Mouse (Mus musculus) spleen, postnatal 36 days (tissue): ENCODE measurements around the gene Map6d1.

ENCODE experiments used
- DNase-seq, 2 experiments: peaks; one replicate each; pipeline ENCODE4 v3.0.0; 2022; ENCODE audit warnings: low spot score in 2 of 2, mixed read lengths in 1 of 2

Map6d1 gene

GRCm38 (mm10) chr16:20191161-20191882 lies 49.8 kb downstream of the Map6d1 start:
- DNase-seq, result no peak

GRCm38 (mm10) chr16:20185368-20185767 lies 55.8 kb downstream of the Map6d1 start:
- DNase-seq, result no peak
